Mouse (Mus musculus) T-helper 17 cell (primary cell): ENCODE measurements around the gene Chrnb2.
"Not testable (repeated sequence)": the region's sequence is repeated elsewhere in the genome, so short reads cannot be mapped to it uniquely, and the experiment has no call there.

ENCODE experiments used
- in situ Hi-C, 2 experiments: fragments of 300-600 bp; cut with MboI, MseI; formaldehyde crosslinking; loops; 1 replicate in 1 of 2; 2 replicates in 1 of 2; pipeline ENCODE4 v1.15.1; 2025; ENCODE audit warnings: high pct_unique_total_duplicates in 2 of 2

Chrnb2 gene

GRCm38 (mm10) chr3:89764119-89764724 lies at the start of gene Chrnb2:
Chrnb2 (minus strand) TSS chr3:89764632.
- in situ Hi-C loops: loop anchor here in 1 of 2 experiments (5.0 kb wide), 1 partner anchor 187 kb away; no protein-coding TSS in a partner anchor

GRCm38 (mm10) chr3:89814051-89814450 lies 49.6 kb upstream of the Chrnb2 start:
- in situ Hi-C loops: loop anchor here in 1 of 2 experiments (5.0 kb wide), 1 partner anchor 38 kb away; no protein-coding TSS in a partner anchor

- in situ Hi-C loops: loop anchor here in 1 of 2 experiments (5.0 kb wide), 1 partner anchor 40 kb away; no protein-coding TSS in a partner anchor
Measured at GRCm38 (mm10) chr3:89812166-89812565, 47.7 kb upstream of the Chrnb2 start.

GRCm38 (mm10) chr3:89810841-89811240 lies 46.4 kb upstream of the Chrnb2 start:
- in situ Hi-C loops: loop anchor here in 1 of 2 experiments (5.0 kb wide), 1 partner anchor 41 kb away; no protein-coding TSS in a partner anchor

- in situ Hi-C loops: no loop called here
Measured at GRCm38 (mm10) chr3:89808638-89809037, 44.2 kb upstream of the Chrnb2 start.

- in situ Hi-C loops: no loop called here
Measured at GRCm38 (mm10) chr3:89807881-89808280, 43.4 kb upstream of the Chrnb2 start.

GRCm38 (mm10) chr3:89807171-89807570 lies 42.7 kb upstream of the Chrnb2 start:
- in situ Hi-C loops: no loop called here

- in situ Hi-C loops: no loop called here
Measured at GRCm38 (mm10) chr3:89806751-89807150, 42.3 kb upstream of the Chrnb2 start.

- in situ Hi-C loops: no loop called here
Measured at GRCm38 (mm10) chr3:89805179-89805578, 40.7 kb upstream of the Chrnb2 start.

- in situ Hi-C loops: no loop called here
Measured at GRCm38 (mm10) chr3:89802876-89803275, 38.4 kb upstream of the Chrnb2 start.

GRCm38 (mm10) chr3:89801507-89801847 lies 37.0 kb upstream of the Chrnb2 start:
- in situ Hi-C loops: no loop called here

GRCm38 (mm10) chr3:89800774-89801506 lies 36.5 kb upstream of the Chrnb2 start:
- in situ Hi-C loops: no loop called here

- in situ Hi-C loops: not testable (repeated sequence)
Measured at GRCm38 (mm10) chr3:89800078-89800477, 35.6 kb upstream of the Chrnb2 start.

GRCm38 (mm10) chr3:89799476-89799875 lies 35.0 kb upstream of the Chrnb2 start:
- in situ Hi-C loops: no loop called here

GRCm38 (mm10) chr3:89798518-89798917 lies 34.1 kb upstream of the Chrnb2 start:
- in situ Hi-C loops: no loop called here

GRCm38 (mm10) chr3:89796358-89796757 lies 31.9 kb upstream of the Chrnb2 start:
- in situ Hi-C loops: no loop called here

GRCm38 (mm10) chr3:89795746-89796145 lies 31.3 kb upstream of the Chrnb2 start:
- in situ Hi-C loops: no loop called here

GRCm38 (mm10) chr3:89794616-89795015 lies 30.2 kb upstream of the Chrnb2 start:
- in situ Hi-C loops: no loop called here

- in situ Hi-C loops: loop anchor here (5.0 to 10.0 kb wide), 2 partner anchors 58 to 66 kb away; no protein-coding TSS in a partner anchor
Measured at GRCm38 (mm10) chr3:89788680-89789352, 24.4 kb upstream of the Chrnb2 start.

- in situ Hi-C loops: loop anchor here (5.0 to 10.0 kb wide), 2 partner anchors 61 to 69 kb away; no protein-coding TSS in a partner anchor
Measured at GRCm38 (mm10) chr3:89786275-89786674, 21.8 kb upstream of the Chrnb2 start.

GRCm38 (mm10) chr3:89784991-89785753 lies 20.7 kb upstream of the Chrnb2 start:
- in situ Hi-C loops: loop anchor here (5.0 to 10.0 kb wide), 2 partner anchors 62 to 70 kb away; no protein-coding TSS in a partner anchor
